Comparison of ENCODE assay signal across 7 mouse cellular contexts in the genomic region with DNA sequence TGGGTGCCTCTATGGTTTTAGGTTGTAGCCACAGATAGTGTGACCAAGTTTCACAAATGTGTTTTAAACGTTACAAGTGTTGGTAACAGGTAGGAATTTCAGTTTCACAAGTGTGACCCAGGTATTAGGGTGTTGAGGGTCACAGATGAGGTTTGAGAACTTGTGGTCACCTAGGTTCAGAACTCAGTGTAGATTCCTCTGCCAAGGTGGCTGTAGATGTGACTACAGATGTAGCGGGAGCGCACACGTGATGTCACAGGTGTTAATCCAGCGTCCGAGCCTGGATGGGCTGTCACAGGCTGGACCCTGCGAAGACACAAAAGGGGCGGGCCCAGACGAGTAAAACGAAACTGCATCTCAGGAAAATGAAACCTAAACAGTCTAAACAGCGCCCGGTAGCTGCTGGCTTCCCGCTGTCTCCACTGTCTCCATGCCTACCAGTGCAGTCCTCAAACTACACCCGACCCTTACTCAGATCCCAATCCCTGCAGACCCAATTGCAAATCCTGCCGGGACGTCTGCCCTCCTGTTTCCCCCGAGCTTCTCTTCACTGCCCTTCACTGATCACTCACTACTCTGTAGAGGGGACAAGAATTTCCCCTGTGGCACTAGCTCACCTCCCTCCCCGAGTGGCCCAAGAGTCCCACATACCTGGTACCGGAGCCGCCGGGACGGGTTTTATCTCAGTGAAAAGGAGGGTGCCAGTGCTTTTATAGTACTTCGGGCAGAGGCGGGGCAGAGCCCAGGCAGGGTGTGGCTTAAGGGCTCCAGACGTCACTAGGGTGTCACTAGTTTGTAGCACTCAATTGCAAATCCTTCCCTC. TPM values are rescaled to one million over a fixed set of nuclear protein-coding genes. Genes with fewer than 3 reads are reported as not detected.
DNase-seq lines count a peak whose midpoint lies in the region; ATAC-seq lines count a peak whose summit lies in the region.

A gene (minus strand): TSS at position 743 of the 823 bp plus-strand sequence.

- H3K27me3 ChIP-seq in intestine, embryonic 14.5 days (replicated peaks; ENCODE audit: control insufficient read depth, insufficient read depth, low read length): no peaks in the 10 kb centered on the region
- peaks cover 3% of the 10 kb centered on the region for H3K27me3 ChIP-seq in liver, embryonic 16.5 days (ENCODE audit: control insufficient read depth, insufficient read depth, low read depth, low read length)

- WGBS in intestine, embryonic 14.5 days: 11% methylated on average over 25 of the region's 25 CpGs
- 3% methylated on average over 25 of the region's 25 CpGs for WGBS in liver, embryonic 16.5 days (ENCODE audit: insufficient replicate concordance)

- peaks cover 9% of the 10 kb centered on the region; the same call in 1 of the 2 replicates for H3K4me1 ChIP-seq in intestine, embryonic 14.5 days (replicated peaks; ENCODE audit: control insufficient read depth, insufficient read depth, low read length)
- peaks cover 17% of the 10 kb centered on the region for H3K4me1 ChIP-seq in liver, embryonic 16.5 days (ENCODE audit: control insufficient read depth, low read depth, low read length)

- H3K36me3 ChIP-seq in intestine, embryonic 14.5 days (ENCODE audit: control insufficient read depth, insufficient read depth, low read length): peaks cover 36% of the 10 kb centered on the region
- peaks cover 27% of the 10 kb centered on the region for H3K36me3 ChIP-seq in liver, embryonic 16.5 days (ENCODE audit: control insufficient read depth, insufficient read depth)

- H3K27ac ChIP-seq in intestine, embryonic 14.5 days (ENCODE audit: low read depth): no peak within 1 kb of the TSS
- H3K27ac ChIP-seq in liver, embryonic 16.5 days (ENCODE audit: low read length): peak within 1 kb of the TSS; percentile 36; the same call in 1 of the 2 replicates

- peak within 1 kb of the TSS; percentile 52 for H3K9ac ChIP-seq in intestine, embryonic 14.5 days (ENCODE audit: low read length)
- H3K9ac ChIP-seq in liver, embryonic 16.5 days (ENCODE audit: low read depth, low read length): peak within 1 kb of the TSS; percentile 71

- peak; percentile 57; the same call in 1 of the 2 replicates for ATAC-seq in intestine, embryonic 14.5 days (replicated peaks; ENCODE audit: low FRiP score, low TSS enrichment, low read depth)
- peak; percentile 84 for ATAC-seq in liver, embryonic 16.5 days (ENCODE audit: low read depth)

- peak within 1 kb of the TSS; percentile 87 for H3K4me2 ChIP-seq in intestine, embryonic 14.5 days (ENCODE audit: low read length)
- peak within 1 kb of the TSS; percentile 85 for H3K4me2 ChIP-seq in liver, embryonic 16.5 days (ENCODE audit: low read depth, low read length)

- DNase-seq in ZHBTc4 (ENCODE audit: low read depth, low spot score): peak; percentile 38
- peak; percentile 30 for DNase-seq in cerebellum, adult 8-10 months
- DNase-seq in gastrocnemius, postnatal 36 days: peak; percentile 53 to 57
- DNase-seq in intestine, embryonic 14.5 days (ENCODE audit: low spot score): peak; percentile 78
- DNase-seq in neural tube, embryonic 10.5 days (ENCODE audit: extremely low spot score, low spot score): peak; percentile 29
- peak; percentile 78 for DNase-seq in thymus, postnatal 0 days (ENCODE audit: low spot score)

- no peaks in the 10 kb centered on the region for H3K9me3 ChIP-seq in intestine, embryonic 14.5 days (ENCODE audit: control insufficient read depth, low read length)
- H3K9me3 ChIP-seq in liver, embryonic 16.5 days (replicated peaks; ENCODE audit: control insufficient read depth, low read length): no peaks in the 10 kb centered on the region

- H3K4me3 ChIP-seq in intestine, embryonic 14.5 days (ENCODE audit: low read depth, low read length): peak within 1 kb of the TSS; percentile 48
- H3K4me3 ChIP-seq in liver, embryonic 16.5 days (ENCODE audit: low read depth, low read length): peak within 1 kb of the TSS; percentile 73

- intact Hi-C loops in gastrocnemius, postnatal 36 days (cut with DNase I): loop anchor here (1.0 kb wide), 1 partner anchor 98 kb away; no protein-coding TSS in a partner anchor

RNA-seq across cellular contexts. Expression of the gene that starts here (rescaled TPM):
- total RNA-seq in gastrocnemius, postnatal 36 days (2021): 1 to 10 TPM in 1 of 2 experiments, under 1 TPM in 1; 0.71 to 2.5 TPM
- polyA plus RNA-seq in intestine, embryonic 14.5 days (2014; fragmentation: Nextera tagmentation; extraction: Ambion mirVana): 2.7 and 3.1 TPM in 2 replicates
- 7.7 and 8.2 TPM in 2 replicates for polyA plus RNA-seq in liver, embryonic 16.5 days (2015; fragmentation: Nextera tagmentation; extraction: Ambion mirVana)
- 46.6 and 46.7 TPM in 2 replicates for polyA plus RNA-seq in thymus, postnatal 0 days (2015; fragmentation: Nextera tagmentation; extraction: Ambion mirVana)
